Mouse (Mus musculus) hindbrain, embryonic 16.5 days (tissue): ENCODE data around the gene Adgrl1. TPM values are rescaled to one million over a fixed set of nuclear protein-coding genes. Genes with fewer than 3 reads are reported as not detected.
"Not testable (repeated sequence)": the region's sequence is repeated elsewhere in the genome, so short reads cannot be mapped to it uniquely, and the experiment has no call there.

Experiments
- ATAC-seq: fragments of 200-750 bp; cut with Nextera tagmentation; 2 replicates; pipeline ENCODE4 v1.8.0; 2017; ENCODE audit warnings: moderate TSS enrichment, moderate library complexity
- H3K27ac ChIP-seq: fragments of 300-500 bp; sonication (generic); 2 replicates; pipeline ENCODE4 v1.5.1; 2014; ENCODE audit warnings: low read depth, mild to moderate bottlenecking, control low read depth, low read length, moderate library complexity
- H3K27me3 ChIP-seq: fragments of 300-500 bp; sonication (generic); replicated peaks from 2 replicates; pipeline ENCODE4 v1.6.1; 2014; ENCODE audit warnings: low read length; ENCODE audit not compliant: control insufficient read depth, insufficient read depth
- H3K36me3 ChIP-seq: fragments of 300-500 bp; sonication (generic); 2 replicates; pipeline ENCODE4 v1.6.1; 2014; ENCODE audit warnings: mild to moderate bottlenecking, low read length, moderate library complexity, mixed read lengths; ENCODE audit not compliant: control insufficient read depth, insufficient read depth
- H3K4me1 ChIP-seq: fragments of 300-500 bp; sonication (generic); 2 replicates; pipeline ENCODE4 v1.6.1; 2014; ENCODE audit warnings: low read depth, low read length; ENCODE audit not compliant: control insufficient read depth, insufficient read depth
- H3K4me2 ChIP-seq: fragments of 300-500 bp; sonication (generic); 2 replicates; pipeline ENCODE4 v1.6.1; 2014; ENCODE audit warnings: mild to moderate bottlenecking, low read length, control low read depth, moderate library complexity
- H3K4me3 ChIP-seq: fragments of 300-500 bp; sonication (generic); 2 replicates; pipeline ENCODE4 v1.5.1; 2014; ENCODE audit warnings: mild to moderate bottlenecking, low read length, control low read depth, moderate library complexity
- H3K9ac ChIP-seq: fragments of 300-500 bp; sonication (generic); 2 replicates; pipeline ENCODE4 v1.6.1; 2014; ENCODE audit warnings: low read depth, mild to moderate bottlenecking, control low read depth, low read length, moderate library complexity
- H3K9me3 ChIP-seq: fragments of 300-500 bp; sonication (generic); 2 replicates; pipeline ENCODE4 v1.6.1; 2014; ENCODE audit warnings: mild to moderate bottlenecking, low read length, moderate library complexity; ENCODE audit not compliant: control insufficient read depth
- WGBS: fragments of 180-500 bp; shearing (Covaris S2); extraction: QIAGEN DNeasy Blood & Tissue Kit; methylation state at CpG from one replicate; pipeline ENCODE4 v1.1.7; 2014; 5-methylcytosine and 5-hydroxymethylcytosine counted together
- polyA plus RNA-seq: library from polyadenylated mRNA; unstranded; fragments of >200 nt; fragmentation: Nextera tagmentation; extraction: Ambion mirVana; gene quantifications from 2 replicates; pipeline ENCODE4 v1.2.1, GENCODE M21; 2015

Adgrl1 gene
- polyA plus RNA-seq, 1 experiment from 2014 or later, result 53.0 TPM

GRCm38 (mm10) chr8:83976101-83976630 is 76.3 kb downstream of the Adgrl1 start:
- peaks cover 33% of the 10 kb centered on the region for H3K4me1 ChIP-seq
- no peaks in the 10 kb centered on the region for H3K27me3 ChIP-seq
- no peak overlapping the region for H3K4me2 ChIP-seq
- H3K9me3 ChIP-seq, result no peaks in the 10 kb centered on the region
- H3K36me3 ChIP-seq, result peaks cover 5% of the 10 kb centered on the region
- no peak overlapping the region for H3K9ac ChIP-seq
- no peak overlapping the region for H3K27ac ChIP-seq
- WGBS, result 83% methylated on average over 4 of the region's 4 CpGs
- ATAC-seq, result no peak
- no peak overlapping the region for H3K4me3 ChIP-seq

DNA sequence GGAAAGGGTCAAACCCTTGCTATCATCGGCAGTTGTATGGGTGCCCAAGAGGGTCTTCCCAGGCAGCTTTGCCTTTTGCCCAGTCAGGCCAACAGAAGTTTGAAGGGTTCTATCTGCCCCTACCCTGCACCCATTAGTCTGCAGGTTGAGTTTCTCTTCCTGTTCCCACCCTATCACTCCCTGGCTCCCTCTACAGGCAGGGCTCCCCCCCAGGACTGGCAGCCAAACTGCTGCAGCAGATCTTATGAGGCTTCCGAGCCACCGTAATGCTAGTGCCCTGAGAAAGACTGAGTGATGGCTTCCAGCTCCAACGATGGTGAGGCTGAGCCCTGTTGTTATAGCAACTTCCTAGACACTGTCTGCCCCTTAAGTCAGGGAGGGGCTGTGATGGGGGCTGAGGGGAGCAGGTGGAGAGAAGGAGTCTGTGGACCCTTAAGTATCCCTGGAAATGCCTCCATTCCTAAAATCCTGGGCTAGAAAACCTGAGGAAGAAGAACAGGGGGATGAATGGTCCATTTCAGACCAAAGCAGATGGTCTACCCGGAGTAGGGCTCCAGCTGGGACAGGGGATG is 77.0 kb downstream of the Adgrl1 start:
- no peak overlapping the region for H3K27ac ChIP-seq
- H3K27me3 ChIP-seq, result no peaks in the 10 kb centered on the region
- H3K4me3 ChIP-seq, result no peak overlapping the region
- H3K4me1 ChIP-seq, result peaks cover 30% of the 10 kb centered on the region
- peaks cover 11% of the 10 kb centered on the region for H3K36me3 ChIP-seq
- H3K4me2 ChIP-seq, result no peak overlapping the region
- H3K9ac ChIP-seq, result no peak overlapping the region
- WGBS, result 83% methylated on average over 5 of the region's 5 CpGs
- no peaks in the 10 kb centered on the region for H3K9me3 ChIP-seq
- no peak for ATAC-seq

- H3K27ac ChIP-seq, result no peak overlapping the region
- H3K9me3 ChIP-seq, result no peaks in the 10 kb centered on the region
- H3K4me3 ChIP-seq, result no peak overlapping the region
- no peak overlapping the region for H3K9ac ChIP-seq
- peak overlapping the region; percentile 14; the same call in 1 of the 2 replicates for H3K4me2 ChIP-seq
- H3K36me3 ChIP-seq, result peaks cover 15% of the 10 kb centered on the region
- 60% methylated on average over 6 of the region's 6 CpGs for WGBS
- ATAC-seq, result no peak
- H3K4me1 ChIP-seq, result peaks cover 28% of the 10 kb centered on the region
- H3K27me3 ChIP-seq, result no peaks in the 10 kb centered on the region
Measured at GRCm38 (mm10) chr8:83977646-83978045, 77.7 kb downstream of the Adgrl1 start.

- Histone ChIP-seq H3K9ac (no peak overlapping the region), H3K27ac (no peak overlapping the region), H3K9me3 (no peaks in the 10 kb centered on the region), H3K36me3 (peaks cover 17% of the 10 kb centered on the region), H3K27me3 (no peaks in the 10 kb centered on the region), H3K4me3 (no peak overlapping the region), H3K4me2 (no peak overlapping the region), H3K4me1 (peaks cover 28% of the 10 kb centered on the region)
- ATAC-seq, result no peak
- 72% methylated on average over 9 of the region's 9 CpGs for WGBS
Measured at GRCm38 (mm10) chr8:83978200-83978599, 78.3 kb downstream of the Adgrl1 start.

- H3K27me3 ChIP-seq, result no peaks in the 10 kb centered on the region
- H3K36me3 ChIP-seq, result peaks cover 27% of the 10 kb centered on the region
- no peak overlapping the region for H3K4me3 ChIP-seq
- ATAC-seq, result no peak
- H3K27ac ChIP-seq, result no peak overlapping the region
- H3K4me1 ChIP-seq, result peaks cover 17% of the 10 kb centered on the region
- H3K9me3 ChIP-seq, result no peaks in the 10 kb centered on the region
- no peak overlapping the region for H3K4me2 ChIP-seq
- 78% methylated on average over 1 of the region's 1 CpGs for WGBS
- H3K9ac ChIP-seq, result no peak overlapping the region
Measured at GRCm38 (mm10) chr8:83980250-83980649, 80.3 kb downstream of the Adgrl1 start.

GRCm38 (mm10) chr8:83980845-83981244 is 80.9 kb downstream of the Adgrl1 start:
- no peak for ATAC-seq
- WGBS, result 75% methylated on average over 8 of the region's 8 CpGs
- H3K4me2 ChIP-seq, result no peak overlapping the region
- peaks cover 29% of the 10 kb centered on the region for H3K36me3 ChIP-seq
- H3K4me3 ChIP-seq, result no peak overlapping the region
- no peak overlapping the region for H3K27ac ChIP-seq
- no peaks in the 10 kb centered on the region for H3K9me3 ChIP-seq
- H3K27me3 ChIP-seq, result no peaks in the 10 kb centered on the region
- no peak overlapping the region for H3K9ac ChIP-seq
- H3K4me1 ChIP-seq, result peaks cover 17% of the 10 kb centered on the region

DNA sequence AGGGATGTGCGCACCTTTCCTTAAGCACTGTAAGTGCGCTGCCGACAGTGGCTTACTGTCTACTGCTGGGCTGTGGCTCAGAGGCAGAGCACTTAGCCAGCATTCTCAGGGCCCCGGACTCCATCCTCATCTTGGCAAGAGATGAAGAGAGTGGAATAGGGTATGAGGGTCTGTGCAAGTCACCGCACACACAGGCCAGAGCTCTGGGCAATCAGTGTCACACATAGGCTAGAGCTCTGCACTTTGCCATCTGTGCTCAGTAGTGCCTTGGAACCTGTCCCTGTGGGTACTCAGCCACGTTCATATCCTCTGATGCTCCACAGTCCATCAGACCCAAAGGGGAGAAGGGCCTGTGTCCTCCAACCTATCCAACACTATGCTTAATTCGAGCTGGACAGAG is 81.6 kb downstream of the Adgrl1 start:
- Histone ChIP-seq H3K4me2 (no peak overlapping the region), H3K27ac (no peak overlapping the region), H3K9me3 (no peaks in the 10 kb centered on the region), H3K9ac (no peak overlapping the region), H3K4me3 (no peak overlapping the region), H3K27me3 (no peaks in the 10 kb centered on the region), H3K36me3 (peaks cover 35% of the 10 kb centered on the region), H3K4me1 (peaks cover 17% of the 10 kb centered on the region)
- 93% methylated on average over 7 of the region's 7 CpGs for WGBS
- no peak for ATAC-seq

- ATAC-seq, result no peak
Measured at GRCm38 (mm10) chr8:83982449-83982848, 82.5 kb downstream of the Adgrl1 start.

DNA sequence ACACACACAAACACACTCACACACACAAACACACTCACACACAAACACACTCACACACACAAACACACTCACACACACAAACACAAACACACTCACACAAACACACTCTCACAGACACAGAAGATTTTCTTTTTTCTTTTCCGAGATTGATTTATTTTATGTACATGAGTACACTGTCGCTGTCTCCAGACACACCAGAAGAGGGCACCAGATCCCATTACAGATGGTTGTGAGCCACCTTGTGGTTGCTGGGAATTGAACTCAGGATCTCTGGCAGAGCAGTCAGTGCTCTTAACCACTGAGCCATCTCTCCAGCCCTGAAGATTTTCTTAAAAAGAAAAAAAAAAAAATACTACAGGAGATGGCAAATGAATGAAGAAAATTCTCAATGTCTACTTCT is 83.3 kb downstream of the Adgrl1 start:
- WGBS, result 98% methylated on average over 2 of the region's 2 CpGs
- not testable (repeated sequence) for H3K27ac ChIP-seq, H3K4me3 ChIP-seq, H3K9me3 ChIP-seq, H3K4me1 ChIP-seq, H3K27me3 ChIP-seq, H3K4me2 ChIP-seq, H3K9ac ChIP-seq, ATAC-seq
- peaks cover 46% of the 10 kb centered on the region for H3K36me3 ChIP-seq

More at GRCm38 (mm10) chr8:83982449-83982848, 82.5 kb downstream of the Adgrl1 start:
- no peak overlapping the region for H3K9ac ChIP-seq
- no peak overlapping the region for H3K4me2 ChIP-seq
- H3K9me3 ChIP-seq, result no peaks in the 10 kb centered on the region
- WGBS, result 88% methylated on average over 4 of the region's 4 CpGs
- no peak overlapping the region for H3K4me3 ChIP-seq
- no peak overlapping the region for H3K27ac ChIP-seq
- H3K36me3 ChIP-seq, result peaks cover 42% of the 10 kb centered on the region
- peaks cover 8% of the 10 kb centered on the region for H3K4me1 ChIP-seq
- H3K27me3 ChIP-seq, result no peaks in the 10 kb centered on the region
